Mouse (Mus musculus): ENCODE measurements around the gene Gm49383. TPM values are rescaled to one million over a fixed set of nuclear protein-coding genes. Genes with fewer than 3 reads are reported as not detected.
"Not testable (repeated sequence)": the region's sequence is repeated elsewhere in the genome, so short reads cannot be mapped to it uniquely, and the experiment has no call there.

Gm49383 gene
- total RNA-seq, 2 experiments from 2014 or later: 4.9 to 6.3 TPM

DNA sequence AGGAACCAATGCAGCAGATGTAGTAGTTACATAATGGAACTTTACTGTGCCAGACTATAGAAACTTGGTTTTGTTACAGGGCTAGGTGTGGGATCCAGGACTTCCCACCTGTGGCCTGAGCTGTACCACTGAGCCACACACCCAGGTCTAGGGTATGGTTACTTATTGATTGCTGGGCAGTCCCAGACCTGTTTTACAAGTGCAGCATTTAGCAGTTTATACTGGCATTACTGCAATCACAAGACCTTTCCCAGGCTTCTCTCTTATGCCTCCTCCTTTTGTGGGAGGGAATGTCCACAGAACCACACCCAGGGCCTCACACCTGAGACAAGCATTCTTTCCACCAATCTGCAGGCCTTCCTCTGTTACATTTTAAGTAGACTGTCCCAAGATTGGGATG is 2.1 kb upstream of the Gm49383 start:
- DNase-seq: no peak

- peak; percentile 89 for DNase-seq
Measured at GRCm38 (mm10) chr12:69198164-69198535, 1.2 kb upstream of the Gm49383 start, which contains the start of gene Dnaaf2. Gene Dnaaf2 (minus strand): TSS chr12:69198429.

GRCm38 (mm10) chr12:69197378-69198163 is 667 bp upstream of the Gm49383 start:
- peak; percentile 68 to 78 for DNase-seq

- DNase-seq: no peak
Measured at GRCm38 (mm10) chr12:69192637-69193036, 4.3 kb downstream of the Gm49383 start.

GRCm38 (mm10) chr12:69191396-69191795 is 5.5 kb downstream of the Gm49383 start:
- no peak for DNase-seq

DNA sequence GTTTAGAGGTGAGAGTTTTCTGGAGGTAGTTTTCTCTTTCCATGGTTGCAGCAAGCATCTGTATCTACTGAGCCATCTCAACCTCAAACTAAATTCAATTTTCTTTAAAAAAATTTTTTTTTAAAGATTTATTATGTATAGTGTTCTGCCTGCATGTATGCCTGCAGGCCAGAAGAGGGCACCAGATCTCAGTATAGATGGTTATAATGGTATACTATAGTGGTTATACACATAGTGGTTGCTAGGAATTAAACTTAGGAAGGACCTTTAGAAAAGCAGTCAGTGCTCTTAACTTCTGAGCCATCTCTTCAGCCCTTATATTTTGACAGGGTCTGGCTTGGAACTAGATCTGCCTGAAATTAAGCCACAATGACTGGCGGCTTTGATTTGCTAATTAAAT is 6.4 kb downstream of the Gm49383 start:
- DNase-seq: peak in 1 of 2 experiments; percentile 26

DNA sequence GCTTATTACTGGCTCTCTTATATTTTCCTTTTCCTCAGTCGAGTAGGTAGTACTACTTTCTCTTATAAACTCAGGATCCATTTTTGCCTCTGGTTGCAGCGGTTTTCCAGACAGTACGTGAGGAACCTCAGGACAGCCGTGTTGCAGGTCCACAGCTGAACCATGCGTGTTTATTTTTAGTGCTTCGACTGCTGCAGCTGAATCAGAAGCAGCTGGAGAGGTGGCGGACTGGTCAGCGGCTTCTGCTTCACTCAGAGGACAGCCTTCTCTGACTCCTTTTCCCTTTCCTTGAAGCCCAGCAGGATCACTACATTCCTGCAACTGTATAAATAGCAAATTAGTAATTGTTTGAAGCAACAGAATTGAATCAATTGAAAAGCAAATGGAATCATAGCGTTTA is 6.8 kb downstream of the Gm49383 start:
- no peak for DNase-seq

DNA sequence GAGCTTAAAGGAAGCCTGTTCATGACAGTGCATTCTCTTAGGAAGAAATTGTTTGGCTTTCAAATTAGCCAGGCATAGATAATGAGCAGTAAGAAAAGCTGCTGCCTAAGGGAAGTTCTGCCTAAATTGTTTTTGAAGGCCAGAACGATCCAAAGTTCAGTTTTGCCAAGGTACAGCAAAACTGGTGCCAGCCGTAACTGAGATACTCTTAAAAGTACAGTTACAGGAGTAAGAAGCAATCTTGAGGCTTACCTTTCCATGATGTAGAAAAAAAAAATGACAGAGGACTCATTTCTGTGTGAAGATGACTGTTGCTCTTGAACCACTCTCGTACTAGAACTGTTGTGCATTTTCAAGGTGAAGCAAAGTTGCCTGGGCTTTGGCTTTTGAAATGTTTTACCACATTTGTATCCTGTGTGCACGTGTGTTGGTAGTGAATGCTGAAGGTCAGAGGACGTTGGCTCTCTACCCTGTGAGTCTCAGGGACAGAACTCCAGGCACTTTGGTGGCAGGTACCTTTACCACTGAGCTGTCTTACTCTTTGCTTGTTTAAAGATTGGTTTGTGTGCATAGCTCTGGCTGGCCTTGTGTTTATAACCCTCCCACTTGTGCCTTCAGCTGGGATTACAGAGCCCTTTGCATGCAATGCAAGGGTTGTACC is 10.0 kb downstream of the Gm49383 start:
- DNase-seq: peak in 1 of 2 experiments; percentile 46

GRCm38 (mm10) chr12:69185371-69185770 is 11.5 kb downstream of the Gm49383 start:
- DNase-seq: no peak

- peak; percentile 69 to 75 for DNase-seq
Measured at GRCm38 (mm10) chr12:69184342-69185295, 12.3 kb downstream of the Gm49383 start.

DNA sequence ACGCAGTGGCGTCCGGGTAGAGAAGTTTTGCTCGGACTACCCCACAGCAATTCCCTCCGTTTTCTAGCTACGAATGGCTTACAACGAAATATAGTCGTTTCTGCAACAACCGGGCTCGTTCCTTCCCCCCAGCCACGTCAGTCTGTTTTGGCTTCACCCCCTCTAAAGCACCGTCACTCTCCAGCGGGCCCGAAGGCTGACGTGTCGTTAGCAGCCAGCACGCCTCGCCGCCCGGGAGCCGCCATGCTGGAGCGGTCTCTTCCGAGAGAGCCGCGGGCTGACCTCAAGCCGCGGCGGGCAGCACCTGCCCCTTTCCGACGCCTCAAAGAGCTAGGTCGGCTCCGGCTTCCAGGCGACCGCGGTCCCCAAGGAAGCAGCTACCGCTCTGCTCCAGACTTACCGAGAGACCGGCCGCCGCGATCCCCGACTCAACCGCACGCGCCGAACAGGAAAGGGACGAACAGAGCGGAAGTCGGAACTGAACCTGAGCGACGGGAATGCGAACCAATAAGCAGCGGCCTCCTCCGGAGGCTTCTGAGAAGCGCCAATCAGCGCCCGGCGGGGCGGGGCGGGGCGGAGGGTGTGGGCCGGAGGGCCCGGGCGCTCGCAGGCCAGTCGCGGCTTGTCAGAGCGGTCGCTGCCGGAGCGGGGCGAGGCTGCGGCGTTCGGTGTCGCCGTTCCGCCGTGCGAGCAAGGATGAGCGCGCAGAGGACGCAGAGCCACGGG is 13.2 kb downstream of the Gm49383 start, which contains the start of the genes Rpl36al and Mgat2:
TSS of gene Rpl36al (minus strand) at position 501 of the 726 bp plus-strand sequence.
TSS of gene Mgat2 (plus strand) at position 575 of the 726 bp plus-strand sequence.
- DNase-seq: peak; percentile 99 to 100

GRCm38 (mm10) chr12:69181800-69182199 is 15.1 kb downstream of the Gm49383 start:
- DNase-seq: no peak

- no peak for DNase-seq
Measured at GRCm38 (mm10) chr12:69179371-69179770, 17.5 kb downstream of the Gm49383 start.

DNA sequence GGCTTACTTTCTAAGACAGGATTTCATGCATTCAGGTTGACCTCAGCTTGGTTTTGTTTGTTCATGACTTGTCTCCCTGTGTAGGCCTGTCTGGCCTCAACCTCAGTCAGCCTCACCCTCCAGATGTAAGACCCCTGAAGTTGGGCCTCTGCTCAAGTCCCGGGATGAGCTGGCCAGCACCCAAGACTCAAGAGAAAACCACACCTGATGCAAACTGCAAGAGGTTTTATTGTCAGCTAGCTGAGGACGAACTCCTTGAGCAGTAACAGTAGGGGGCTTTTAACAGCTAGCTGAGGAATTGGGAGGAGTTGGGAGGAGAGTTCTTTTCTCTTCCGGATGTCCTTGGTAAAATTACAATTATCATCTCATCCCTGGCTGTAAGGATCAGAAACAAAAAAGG is 19.4 kb downstream of the Gm49383 start:
- no peak for DNase-seq

GRCm38 (mm10) chr12:69175975-69176374 is 20.9 kb downstream of the Gm49383 start:
- no peak for DNase-seq

DNA sequence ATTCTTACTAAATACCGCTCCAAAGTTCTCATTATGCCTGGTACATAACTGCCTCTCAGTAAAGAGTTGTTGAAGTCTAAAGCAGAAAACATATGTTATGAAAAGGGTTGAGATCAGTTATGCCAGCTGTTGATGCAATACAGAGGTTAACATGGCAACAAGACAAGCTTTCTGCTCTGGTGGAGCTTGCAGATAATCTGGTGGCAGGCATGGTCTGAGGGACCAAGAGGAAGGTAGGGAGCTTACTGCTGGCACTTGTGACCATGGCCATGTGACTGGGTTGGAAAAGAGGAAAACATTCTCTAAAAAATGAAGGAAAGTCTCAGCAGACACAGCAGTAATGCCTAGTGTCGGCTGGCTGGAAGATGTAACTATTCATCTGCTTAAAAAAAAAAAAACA is 25.6 kb downstream of the Gm49383 start:
- DNase-seq: no peak

GRCm38 (mm10) chr12:69168461-69169106 is 28.3 kb downstream of the Gm49383 start, which contains the start of gene Lrr1:
Gene Lrr1 (plus strand): TSS chr12:69168814.
- peak; percentile 87 to 90 for DNase-seq

DNA sequence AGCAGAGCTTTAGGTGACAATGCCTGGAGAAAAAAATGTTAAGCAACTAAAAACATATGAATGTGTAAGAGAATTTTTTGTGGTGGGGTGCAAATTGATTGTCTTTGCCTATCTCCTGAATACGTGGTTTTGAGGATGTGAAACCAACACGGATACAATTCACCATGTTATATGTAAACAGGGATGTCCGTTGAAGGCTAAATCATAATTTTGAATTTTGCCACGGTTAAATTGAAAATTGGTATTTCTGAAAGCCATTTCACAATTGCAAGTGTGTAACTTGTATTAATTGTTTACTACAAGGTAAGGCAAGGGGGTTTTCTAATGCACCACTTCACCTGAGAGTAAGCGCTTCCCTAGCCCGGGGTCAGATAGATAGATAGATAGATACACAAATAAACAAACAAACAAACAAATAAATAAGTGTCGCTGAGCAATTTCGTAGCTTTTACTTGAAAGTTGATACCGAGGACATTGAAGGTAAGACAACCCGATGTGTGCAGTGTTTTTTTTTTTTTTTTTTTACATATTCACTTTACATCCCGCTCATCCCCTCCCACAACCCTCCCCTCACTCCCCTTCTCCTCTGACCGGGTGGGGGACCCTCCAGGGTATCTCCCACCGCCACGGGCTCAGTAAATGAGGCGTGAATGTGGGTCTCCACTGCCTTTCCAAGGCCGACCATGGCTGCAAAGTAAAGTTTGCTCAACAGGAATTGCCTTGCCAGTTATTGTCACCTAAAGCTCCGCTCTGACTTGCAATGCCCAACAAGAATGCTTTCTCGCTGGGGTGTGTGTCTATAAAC is 29.0 kb downstream of the Gm49383 start:
- no peak for DNase-seq

GRCm38 (mm10) chr12:69166861-69167581 is 29.9 kb downstream of the Gm49383 start:
- not testable (repeated sequence) for DNase-seq
